Mouse (Mus musculus): Measurements from ENCODE around the gene Asap3.

DNA sequence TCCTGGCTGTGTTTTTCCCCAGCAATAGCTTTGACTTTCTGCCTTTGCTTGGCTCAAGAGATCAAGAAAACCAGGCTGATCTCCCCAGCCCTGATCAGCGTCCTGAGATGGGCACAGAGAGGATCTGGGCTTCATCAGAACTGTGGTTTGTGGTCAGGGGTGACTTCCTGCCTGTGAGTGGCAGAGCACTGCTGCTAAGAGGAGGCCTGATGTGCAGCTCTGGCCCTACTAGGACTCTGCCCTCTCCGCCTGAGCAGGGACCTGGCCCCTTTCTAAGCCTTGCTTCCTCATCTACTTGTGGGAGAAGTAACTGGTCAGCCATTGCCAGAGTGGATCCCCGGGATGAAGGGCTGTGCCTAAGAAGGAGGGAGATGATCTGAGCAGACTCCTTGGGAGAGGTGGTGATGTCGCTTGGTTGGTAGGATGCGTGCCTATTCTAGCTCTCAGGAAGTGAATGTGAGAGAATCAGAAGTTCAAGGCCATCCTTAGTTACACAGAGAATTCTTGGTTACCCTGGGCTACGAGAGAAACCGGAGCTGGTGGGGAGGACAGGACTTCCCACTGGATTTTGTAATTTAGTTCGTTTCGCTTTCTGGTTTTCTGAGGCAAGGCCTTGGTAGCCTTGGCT is 60.7 kb downstream of the Asap3 start:
- TF ChIP-seq ZNF384 (IDR thresholded peaks at IDR 0.05; ENCODE audit: low read depth, low read length), result no peak
- no peak for TF ChIP-seq MAFK (IDR thresholded peaks at IDR 0.05; ENCODE audit: insufficient read depth, low read depth, low read length)
- no peak for TF ChIP-seq ZC3H11A (IDR thresholded peaks at IDR 0.05; ENCODE audit: borderline replicate concordance, low read depth, low read length)
- TF ChIP-seq CHD2 (IDR thresholded peaks at IDR 0.05; ENCODE audit: low read depth, low read length), result no peak
- no peak for TF ChIP-seq HCFC1 (IDR thresholded peaks at IDR 0.05; ENCODE audit: borderline replicate concordance, insufficient read depth, low read length)
